In the genomic region with DNA sequence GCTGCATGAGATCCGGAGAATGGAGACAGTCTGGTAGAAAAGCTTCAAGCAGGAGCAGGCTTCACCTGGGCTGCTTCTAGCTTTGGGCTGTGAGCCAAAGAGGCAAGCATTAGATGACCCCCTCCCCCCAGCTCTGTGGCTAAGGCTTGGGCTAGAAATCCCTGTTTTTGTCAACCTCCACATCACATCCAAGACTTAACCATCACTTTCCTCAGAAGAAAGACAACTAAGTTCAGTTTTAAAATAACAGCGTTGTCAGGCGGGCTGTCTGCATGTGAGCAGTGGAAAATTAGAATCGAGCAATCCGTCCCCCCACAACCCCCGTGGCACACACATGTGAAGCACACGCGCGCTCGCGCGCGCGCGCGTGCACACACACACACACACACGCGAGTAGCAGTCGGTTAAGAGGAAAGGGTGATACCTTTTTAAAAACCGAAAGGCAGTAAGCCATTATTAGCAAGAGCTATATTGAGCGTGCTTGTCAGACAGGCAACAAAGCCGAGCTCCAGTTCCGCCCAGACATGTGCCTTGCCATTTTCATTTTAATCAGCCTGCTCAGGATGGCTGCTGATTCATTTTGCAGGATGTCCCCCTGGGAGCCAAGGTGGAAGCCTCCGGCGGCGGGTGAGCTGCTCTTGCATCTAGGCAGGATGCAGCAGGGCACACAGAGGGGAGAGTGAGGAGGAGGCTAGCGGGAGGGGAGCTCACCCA, we compare ENCODE assay signal across 8 mouse cellular contexts. TPM values are rescaled to one million over a fixed set of nuclear protein-coding genes. Genes with fewer than 3 reads are reported as not detected.
DNase-seq lines count a peak whose midpoint lies in the region; ATAC-seq and TF ChIP-seq lines count a peak whose summit lies in the region.

No protein-coding gene starts in this region.

- DNase-seq in ZHBTc4 (ENCODE audit: low read depth, low spot score) = peak; percentile 58
- DNase-seq in forebrain, embryonic 10.5 days (ENCODE audit: extremely low spot score, low spot score) = peak; percentile 52
- DNase-seq in layer of hippocampus, adult 18-20 months (ENCODE audit: low spot score in 2 of 2) = peak; percentile 75 to 80
- no peak for DNase-seq in yolk sac, embryonic 10.5 days (ENCODE audit: low spot score)
- DNase-seq in spleen, postnatal 10 days (ENCODE audit: low spot score in 2 of 2) = no peak
- no peak for DNase-seq in kidney, adult 11 months

- peak overlapping the region; percentile 73 for H3K27ac ChIP-seq in forebrain, embryonic 10.5 days
- peak overlapping the region; percentile 98 for H3K27ac ChIP-seq in midbrain, embryonic 12.5 days (replicated peaks)

- H3K9me3 ChIP-seq in E14TG2a.4 (ENCODE audit: low read length) = no peaks in the 10 kb centered on the region
- no peaks in the 10 kb centered on the region for H3K9me3 ChIP-seq in forebrain, embryonic 10.5 days
- H3K9me3 ChIP-seq in midbrain, embryonic 12.5 days = no peaks in the 10 kb centered on the region

- no peak for TF ChIP-seq CTCF in E14TG2a.4 (conservative IDR thresholded peaks at IDR 0.05; ENCODE audit: low read length)

- peak; percentile 80 for ATAC-seq in midbrain, embryonic 12.5 days (ENCODE audit: low FRiP score, low read depth)

- H3K4me3 ChIP-seq in E14TG2a.4 (replicated peaks; ENCODE audit: low read length) = peak overlapping the region; percentile 53
- H3K4me3 ChIP-seq in forebrain, embryonic 10.5 days = peak overlapping the region; percentile 51
- H3K4me3 ChIP-seq in midbrain, embryonic 12.5 days = peak overlapping the region; percentile 42

- peak overlapping the region; percentile 68 for H3K4me2 ChIP-seq in midbrain, embryonic 12.5 days (replicated peaks)

- no peaks in the 10 kb centered on the region for H3K36me3 ChIP-seq in E14TG2a.4 (ENCODE audit: insufficient read depth, low read length)
- H3K36me3 ChIP-seq in forebrain, embryonic 10.5 days (replicated peaks) = no peaks in the 10 kb centered on the region
- no peaks in the 10 kb centered on the region for H3K36me3 ChIP-seq in midbrain, embryonic 12.5 days

- H3K9ac ChIP-seq in midbrain, embryonic 12.5 days (replicated peaks) = peak overlapping the region; percentile 49; the same call in 1 of the 2 replicates

- H3K27me3 ChIP-seq in E14TG2a.4 (ENCODE audit: insufficient read depth, low read length) = no peaks in the 10 kb centered on the region
- H3K27me3 ChIP-seq in forebrain, embryonic 10.5 days (ENCODE audit: poor library complexity, severe bottlenecking) = peaks cover 76% of the 10 kb centered on the region
- peaks cover 17% of the 10 kb centered on the region for H3K27me3 ChIP-seq in midbrain, embryonic 12.5 days

- peaks cover 10% of the 10 kb centered on the region for H3K4me1 ChIP-seq in E14TG2a.4 (replicated peaks; ENCODE audit: low read depth, low read length)
- peaks cover 44% of the 10 kb centered on the region for H3K4me1 ChIP-seq in forebrain, embryonic 10.5 days
- peaks cover 19% of the 10 kb centered on the region for H3K4me1 ChIP-seq in midbrain, embryonic 12.5 days

- WGBS in forebrain, embryonic 10.5 days = under 1% methylated on average over 27 of the region's 27 CpGs
- WGBS in midbrain, embryonic 12.5 days = under 1% methylated on average over 27 of the region's 27 CpGs

RNA-seq across cellular contexts. Expression of gene Myt1l, which starts 1.0 kb away (rescaled TPM):
- polyA plus RNA-seq in forebrain, embryonic 10.5 days (2016; fragmentation: Nextera tagmentation; extraction: Ambion mirVana) = 1.0 and 3.3 TPM in 2 replicates
- total RNA-seq in layer of hippocampus, adult 18-20 months (2021) = 100 to 1,000 TPM; 198 to 204 TPM
- 53.0 and 53.1 TPM in 2 replicates for polyA plus RNA-seq in midbrain, embryonic 12.5 days (2016; fragmentation: Nextera tagmentation; extraction: Ambion mirVana)

Comparison
In these comparisons a context has a peak if more than half of its experiments do, and no peak if none do; other contexts are left out.
1. DNase-seq: peak in ZHBTc4 (single experiment), forebrain, embryonic 10.5 days (single experiment) and layer of hippocampus, adult 18-20 months (2 of 2); none in yolk sac, embryonic 10.5 days (single experiment), spleen, postnatal 10 days (0 of 2) and kidney, adult 11 months (single experiment).
2. RNA of gene Myt1l, which starts 1.0 kb away (polyA plus RNA-seq): 53.0 to 53.1 TPM in midbrain, embryonic 12.5 days; 1.0 to 3.3 TPM in forebrain, embryonic 10.5 days; every median in the first group is over 10 times any median in the second.
3. Peak in every context shown above with its lines, with median percentiles within 50 percentile points of each other: H3K4me3 ChIP-seq.